Mouse (Mus musculus) stomach, embryonic 16.5 days (tissue): ENCODE data around the gene Zfp819. TPM values are rescaled to one million over a fixed set of nuclear protein-coding genes. Genes with fewer than 3 reads are reported as not detected.

ENCODE experiments used
- ATAC-seq: fragments of 200-750 bp; cut with Nextera tagmentation; 2 replicates; pipeline ENCODE4 v1.8.0; 2017; ENCODE audit warnings: moderate number of reproducible peaks, moderate TSS enrichment; ENCODE audit not compliant: insufficient read depth, low FRiP score
- H3K27ac ChIP-seq: fragments of 300-500 bp; sonication (generic); 2 replicates; pipeline ENCODE4 v1.5.1; 2014; ENCODE audit warnings: low read length
- H3K27me3 ChIP-seq: fragments of 300-500 bp; sonication (generic); 2 replicates; pipeline ENCODE4 v1.6.1; 2014; ENCODE audit warnings: low read length, control low read depth, mixed read lengths; ENCODE audit not compliant: control insufficient read depth, insufficient read depth
- H3K36me3 ChIP-seq: fragments of 300-500 bp; sonication (generic); 2 replicates; pipeline ENCODE4 v1.6.1; 2014; ENCODE audit warnings: low read length; ENCODE audit not compliant: control insufficient read depth, insufficient read depth
- H3K4me1 ChIP-seq: fragments of 300-500 bp; sonication (generic); 2 replicates; pipeline ENCODE4 v1.6.1; 2014; ENCODE audit warnings: low read length, control low read depth, mixed read lengths; ENCODE audit not compliant: control insufficient read depth, insufficient read depth
- H3K4me2 ChIP-seq: fragments of 300-500 bp; sonication (generic); 2 replicates; pipeline ENCODE4 v1.6.1; 2014; ENCODE audit warnings: low read depth, low read length, mixed read lengths
- H3K4me3 ChIP-seq: fragments of 300-500 bp; sonication (generic); replicated peaks from 2 replicates; pipeline ENCODE4 v1.5.1; 2014; ENCODE audit warnings: mild to moderate bottlenecking, low read length
- H3K9ac ChIP-seq: fragments of 300-500 bp; sonication (generic); 2 replicates; pipeline ENCODE4 v1.6.1; 2014; ENCODE audit warnings: low read length
- H3K9me3 ChIP-seq: fragments of 300-500 bp; sonication (generic); replicated peaks from 2 replicates; pipeline ENCODE4 v1.6.1; 2016; ENCODE audit warnings: low read length, control low read depth; ENCODE audit not compliant: control insufficient read depth
- WGBS: fragments of 180-500 bp; shearing (Covaris S2); extraction: QIAGEN DNeasy Blood & Tissue Kit; methylation state at CpG from one replicate; pipeline ENCODE4 v1.1.7; 2014; 5-methylcytosine and 5-hydroxymethylcytosine counted together
- polyA plus RNA-seq: library from polyadenylated mRNA; unstranded; fragments of >200 nt; fragmentation: Nextera tagmentation; extraction: Ambion mirVana; gene quantifications from 2 replicates; pipeline ENCODE4 v1.2.1, GENCODE M21; 2015

The Zfp819 gene
- polyA plus RNA-seq, 1 experiment from 2014 or later: not detected

DNA sequence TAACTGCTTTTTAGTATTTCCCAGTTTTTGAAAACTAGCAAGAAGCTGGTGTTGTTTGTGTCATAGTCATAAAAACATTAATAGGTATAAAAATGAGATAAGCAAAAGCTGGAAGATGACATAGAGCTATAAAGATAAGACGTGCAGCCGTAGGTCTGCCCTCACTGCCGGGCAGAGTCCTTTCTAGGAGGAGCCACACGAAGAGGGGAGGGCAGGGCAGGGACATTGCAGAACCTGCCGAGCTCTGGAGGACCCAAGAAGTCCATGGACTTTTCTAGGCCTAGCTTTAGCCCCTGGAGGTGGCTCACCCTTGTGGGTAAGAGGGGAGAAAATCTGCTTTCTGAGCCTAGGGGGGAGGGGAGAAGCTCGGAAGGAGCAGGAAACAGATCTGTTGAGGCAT lies 27.5 kb downstream of the Zfp819 start, which contains the start of gene Ceacam18:
Ceacam18 (plus strand) TSS at position 208 of the 400 bp plus-strand sequence.
- Histone ChIP-seq H3K4me2 (no peak within 1 kb of the TSS), H3K4me1 (no peaks in the 10 kb centered on the region), H3K36me3 (no peaks in the 10 kb centered on the region), H3K4me3 (no peak within 1 kb of the TSS), H3K9me3 (no peaks in the 10 kb centered on the region), H3K9ac (no peak within 1 kb of the TSS), H3K27me3 (no peaks in the 10 kb centered on the region), H3K27ac (no peak within 1 kb of the TSS)
- ATAC-seq: no peak
- WGBS: 57% methylated on average over 6 of the region's 6 CpGs

DNA sequence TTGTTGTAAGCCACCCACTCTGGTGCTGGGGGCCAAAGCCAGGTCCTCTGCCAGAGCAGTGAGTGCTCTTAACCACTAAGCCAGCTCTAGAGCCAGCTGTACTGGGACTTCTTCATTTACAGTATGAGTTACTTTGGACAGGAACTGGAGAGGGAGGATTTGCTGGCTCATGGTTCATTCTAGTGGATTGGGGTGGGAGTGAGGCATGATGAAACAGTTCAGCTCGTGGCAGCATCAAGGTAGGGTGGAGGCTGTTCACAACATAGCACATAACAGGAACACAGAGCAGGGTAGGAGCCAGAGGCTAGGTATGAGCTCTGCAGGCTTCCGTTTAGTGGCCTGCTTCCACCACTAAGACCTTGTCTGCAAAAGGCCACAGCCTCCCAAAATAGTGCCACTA lies 29.2 kb downstream of the Zfp819 start:
- Histone ChIP-seq H3K27ac (no peak overlapping the region), H3K9ac (no peak overlapping the region), H3K27me3 (no peaks in the 10 kb centered on the region), H3K36me3 (no peaks in the 10 kb centered on the region), H3K4me1 (no peaks in the 10 kb centered on the region), H3K4me2 (no peak overlapping the region), H3K4me3 (no peak overlapping the region), H3K9me3 (no peaks in the 10 kb centered on the region)
- 60% methylated on average over 2 of the region's 2 CpGs for WGBS
- no peak for ATAC-seq

DNA sequence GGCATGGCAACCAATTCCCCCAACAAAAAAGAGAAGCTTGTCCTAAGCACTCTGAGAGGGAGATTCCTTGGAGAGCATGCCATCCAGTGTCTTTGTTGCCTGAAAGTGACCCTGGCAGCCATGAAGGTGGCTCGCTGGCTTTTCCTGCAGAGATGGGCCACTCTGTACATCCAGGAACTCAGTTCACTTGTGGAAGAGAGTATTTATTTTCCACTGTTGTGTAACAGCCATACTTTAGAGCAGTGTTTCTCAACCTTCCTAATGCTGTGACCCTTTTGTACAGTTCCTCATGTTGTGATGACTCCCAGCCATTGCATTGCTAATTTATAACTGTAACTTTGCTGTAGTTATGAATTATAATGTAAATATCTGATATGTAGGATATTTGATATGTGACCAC lies 30.1 kb downstream of the Zfp819 start:
- no peak overlapping the region for H3K9ac ChIP-seq
- ATAC-seq: no peak
- no peak overlapping the region for H3K4me2 ChIP-seq
- no peaks in the 10 kb centered on the region for H3K9me3 ChIP-seq
- no peaks in the 10 kb centered on the region for H3K36me3 ChIP-seq
- no peaks in the 10 kb centered on the region for H3K4me1 ChIP-seq
- H3K27ac ChIP-seq: no peak overlapping the region
- 80% methylated on average over 1 of the region's 1 CpGs for WGBS
- no peak overlapping the region for H3K4me3 ChIP-seq
- no peaks in the 10 kb centered on the region for H3K27me3 ChIP-seq

DNA sequence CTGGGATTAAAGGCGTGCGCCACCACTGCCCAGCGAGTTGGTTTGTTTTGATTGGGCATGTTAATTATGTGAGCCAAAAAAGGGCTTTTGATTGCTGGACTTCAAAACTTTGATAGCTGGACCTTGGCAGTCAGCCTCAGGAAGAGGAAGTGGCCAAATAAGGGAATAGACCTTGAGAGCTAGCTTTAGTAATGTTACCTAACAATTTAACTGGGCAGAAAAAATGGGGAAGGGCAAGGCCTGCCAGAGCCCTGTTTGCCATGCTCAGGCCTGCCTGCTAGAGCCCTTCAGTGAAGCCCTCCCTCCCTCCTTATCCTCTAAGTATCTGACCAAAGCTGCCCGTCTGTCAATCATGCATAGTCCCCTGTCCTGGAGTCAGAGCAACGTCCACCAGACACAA lies 35.6 kb downstream of the Zfp819 start:
- Histone ChIP-seq H3K36me3 (no peaks in the 10 kb centered on the region), H3K9me3 (no peaks in the 10 kb centered on the region), H3K4me3 (no peak overlapping the region), H3K27me3 (no peaks in the 10 kb centered on the region), H3K27ac (no peak overlapping the region), H3K9ac (no peak overlapping the region), H3K4me1 (no peaks in the 10 kb centered on the region), H3K4me2 (no peak overlapping the region)
- 78% methylated on average over 5 of the region's 5 CpGs for WGBS
- no peak for ATAC-seq

DNA sequence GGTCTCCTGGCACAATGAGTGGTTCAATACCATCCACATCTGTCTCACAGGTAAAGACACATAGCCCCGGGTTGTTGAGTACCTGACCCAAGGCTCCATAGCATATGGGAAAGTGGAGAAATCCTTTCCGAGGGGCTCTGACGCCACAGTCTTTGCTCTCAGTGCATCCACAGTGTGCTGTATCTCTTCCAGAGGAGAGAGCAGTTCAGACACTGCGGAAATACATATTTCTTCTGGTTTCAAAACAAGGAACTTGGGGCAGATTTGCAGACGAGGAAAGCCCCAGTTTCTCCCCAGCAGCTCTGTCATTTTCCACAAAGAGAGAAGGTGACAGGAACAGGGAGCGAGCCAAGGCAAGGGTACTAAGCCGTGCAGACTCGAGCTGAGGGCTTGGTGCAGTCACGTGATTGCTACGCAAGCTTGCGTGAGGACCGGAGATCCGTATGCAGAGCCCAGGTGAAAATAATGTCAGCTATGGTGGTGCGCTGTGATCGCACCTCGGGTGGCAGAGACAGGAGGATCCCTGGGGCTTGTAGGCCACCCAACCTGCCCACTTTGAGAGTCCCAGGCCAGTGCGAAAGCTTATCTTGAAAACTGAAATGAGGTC lies 36.2 kb downstream of the Zfp819 start:
- 74% methylated on average over 17 of the region's 17 CpGs for WGBS
- no peaks in the 10 kb centered on the region for H3K27me3 ChIP-seq
- no peak overlapping the region for H3K9ac ChIP-seq
- no peak overlapping the region for H3K4me3 ChIP-seq
- H3K27ac ChIP-seq: no peak overlapping the region
- no peaks in the 10 kb centered on the region for H3K36me3 ChIP-seq
- H3K4me2 ChIP-seq: no peak overlapping the region
- H3K9me3 ChIP-seq: no peaks in the 10 kb centered on the region
- no peaks in the 10 kb centered on the region for H3K4me1 ChIP-seq
- ATAC-seq: no peak

DNA sequence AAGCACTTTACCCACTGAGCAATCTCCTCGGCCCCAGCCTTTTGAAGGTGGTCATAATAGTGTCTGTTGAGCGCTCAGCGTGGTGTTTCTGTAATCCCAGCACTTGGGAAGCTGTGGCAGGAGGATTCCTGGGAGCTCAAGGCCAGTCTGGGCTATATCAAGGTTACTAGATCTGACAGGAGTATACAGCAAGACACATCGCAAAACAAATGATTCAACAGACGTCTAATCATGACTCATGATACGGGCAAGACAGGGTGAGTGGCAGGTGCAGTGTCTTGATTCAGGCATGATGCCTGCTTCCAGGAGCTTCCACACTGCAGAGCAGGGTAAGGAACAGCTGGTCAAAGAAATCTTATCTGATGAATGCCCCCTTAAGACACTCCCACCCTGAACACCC lies 45.7 kb downstream of the Zfp819 start:
- WGBS: 77% methylated on average over 6 of the region's 6 CpGs
- Histone ChIP-seq H3K4me3 (no peak overlapping the region), H3K4me2 (no peak overlapping the region)

DNA sequence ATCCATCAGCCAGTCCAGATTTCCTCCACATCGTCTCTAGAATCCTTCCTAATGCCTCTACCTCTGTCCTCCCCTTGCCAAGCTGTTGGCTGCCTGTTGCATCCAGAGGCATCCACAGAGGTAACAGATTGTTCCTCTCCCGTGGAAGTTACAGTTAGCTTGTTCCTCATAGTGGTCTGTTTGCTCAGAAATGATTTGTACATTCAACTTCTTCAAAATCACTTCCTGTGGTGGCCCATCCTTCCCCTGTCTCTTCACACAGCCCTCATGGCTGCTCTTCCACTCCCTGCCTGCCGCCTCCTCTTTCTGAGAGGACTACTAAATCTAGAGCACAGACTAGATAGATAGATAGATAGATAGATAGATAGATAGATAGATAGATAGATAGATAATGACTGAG lies 47.5 kb downstream of the Zfp819 start:
- ATAC-seq: no peak

More for the DNA sequence above, 45.7 kb downstream of the Zfp819 start:
- Histone ChIP-seq H3K9ac (no peak overlapping the region), H3K36me3 (no peaks in the 10 kb centered on the region), H3K27me3 (no peaks in the 10 kb centered on the region), H3K27ac (no peak overlapping the region), H3K9me3 (no peaks in the 10 kb centered on the region), H3K4me1 (no peaks in the 10 kb centered on the region)
- ATAC-seq: no peak

DNA sequence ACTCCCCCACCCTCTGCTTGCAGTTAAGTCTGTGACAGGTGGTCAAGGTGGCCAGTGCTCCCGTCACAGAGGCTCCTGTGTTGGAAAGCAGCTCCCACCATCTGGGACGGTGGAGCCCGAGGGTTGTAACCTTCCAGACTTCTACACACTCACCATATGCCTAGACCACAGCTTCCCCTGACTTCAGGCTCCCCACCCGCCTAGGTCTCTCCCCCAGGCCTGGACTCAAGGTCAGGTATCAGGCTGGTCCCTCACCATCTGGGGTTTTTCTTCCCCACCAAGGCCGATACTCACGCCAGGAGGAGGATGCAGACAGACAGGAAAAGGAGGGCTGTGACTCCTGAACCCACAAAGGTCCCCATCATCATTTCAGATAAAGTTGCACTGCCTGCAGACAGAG lies 49.3 kb downstream of the Zfp819 start:
- H3K27ac ChIP-seq: no peak overlapping the region
- ATAC-seq: no peak
- no peaks in the 10 kb centered on the region for H3K36me3 ChIP-seq
- no peak overlapping the region for H3K4me2 ChIP-seq
- H3K4me3 ChIP-seq: no peak overlapping the region
- WGBS: 52% methylated on average over 6 of the region's 6 CpGs
- no peak overlapping the region for H3K9ac ChIP-seq
- no peaks in the 10 kb centered on the region for H3K4me1 ChIP-seq
- no peaks in the 10 kb centered on the region for H3K9me3 ChIP-seq
- H3K27me3 ChIP-seq: no peaks in the 10 kb centered on the region

More for the DNA sequence above, 47.5 kb downstream of the Zfp819 start:
- H3K27me3 ChIP-seq: no peaks in the 10 kb centered on the region
- H3K27ac ChIP-seq: no peak overlapping the region
- WGBS: 66% methylated on average over 3 of the region's 3 CpGs
- H3K4me1 ChIP-seq: no peaks in the 10 kb centered on the region
- no peaks in the 10 kb centered on the region for H3K36me3 ChIP-seq
- H3K9ac ChIP-seq: no peak overlapping the region
- H3K9me3 ChIP-seq: no peaks in the 10 kb centered on the region
- H3K4me3 ChIP-seq: no peak overlapping the region
- H3K4me2 ChIP-seq: no peak overlapping the region

DNA sequence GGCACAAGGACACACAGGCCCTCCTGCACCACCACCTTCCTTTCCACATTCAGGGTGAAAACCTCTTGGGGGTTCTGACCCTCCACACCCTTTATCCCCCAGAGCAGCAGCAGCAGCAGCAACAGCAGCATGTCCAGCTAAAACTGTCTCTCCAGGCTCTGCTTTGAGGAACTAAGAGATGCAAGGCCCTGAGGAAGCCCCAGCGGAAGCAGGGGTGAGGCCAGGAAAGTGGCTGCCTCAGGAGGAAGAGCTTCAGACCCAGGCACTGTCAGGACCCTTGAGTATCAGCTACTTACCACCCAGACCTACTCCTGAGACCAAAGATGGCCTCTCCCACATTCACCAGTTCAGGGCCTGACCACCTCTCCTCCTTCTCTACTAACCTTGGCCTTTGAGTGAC lies 53.0 kb downstream of the Zfp819 start, which contains the start of gene Siglece:
Siglece (minus strand) TSS at position 160 of the 400 bp plus-strand sequence.
- Histone ChIP-seq H3K4me3 (no peak within 1 kb of the TSS), H3K27ac (no peak within 1 kb of the TSS), H3K4me1 (no peaks in the 10 kb centered on the region), H3K36me3 (no peaks in the 10 kb centered on the region), H3K4me2 (no peak within 1 kb of the TSS), H3K9ac (no peak within 1 kb of the TSS), H3K27me3 (no peaks in the 10 kb centered on the region), H3K9me3 (no peaks in the 10 kb centered on the region)
- 71% methylated on average over 1 of the region's 1 CpGs for WGBS
- ATAC-seq: no peak
